Mouse (Mus musculus): ENCODE measurements around the gene Nexn. TPM values are rescaled to one million over a fixed set of nuclear protein-coding genes. Genes with fewer than 3 reads are reported as not detected.
A peak's percentile ranks its signal among the peaks of the same experiment; 100 is the strongest.

Gene Nexn
- polyA plus RNA-seq, 1 experiment from 2014 or later = 326 TPM

DNA sequence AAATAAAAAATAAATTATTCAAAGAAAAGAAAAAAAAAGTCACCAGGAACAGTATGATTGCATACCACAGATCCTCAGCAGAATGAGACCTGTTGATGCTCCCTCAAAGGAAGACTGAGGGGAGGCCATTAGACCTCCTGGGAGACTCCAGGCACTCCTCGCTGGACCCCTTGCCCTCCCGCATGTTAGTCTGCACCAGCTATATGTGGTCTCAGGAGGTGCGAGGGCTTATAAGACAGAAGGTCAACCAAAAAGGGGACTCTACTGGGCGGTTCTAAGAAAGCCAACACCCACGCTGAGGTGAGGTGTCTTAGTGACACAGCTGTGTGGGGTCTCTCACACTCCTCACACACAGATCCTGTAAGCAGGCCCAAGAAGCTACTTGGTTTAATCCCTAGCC is 29.7 kb upstream of the Nexn start:
- Histone ChIP-seq H3K27ac (no peak overlapping the region), H3K4me1 (replicated peaks) (peaks cover 12% of the 10 kb centered on the region), H3K9ac (no peak overlapping the region), H3K36me3 (peaks cover 17% of the 10 kb centered on the region; the same call in 1 of the 2 replicates), H3K4me3 (no peak overlapping the region), H3K27me3 (no peaks in the 10 kb centered on the region), H3K4me2 (no peak overlapping the region), H3K9me3 (replicated peaks) (no peaks in the 10 kb centered on the region)
- WGBS = 88% methylated on average over 5 of the region's 5 CpGs
- no peak for ATAC-seq (replicated peaks; ENCODE audit: insufficient number of reproducible peaks, insufficient read depth, low FRiP score, low read depth)

DNA sequence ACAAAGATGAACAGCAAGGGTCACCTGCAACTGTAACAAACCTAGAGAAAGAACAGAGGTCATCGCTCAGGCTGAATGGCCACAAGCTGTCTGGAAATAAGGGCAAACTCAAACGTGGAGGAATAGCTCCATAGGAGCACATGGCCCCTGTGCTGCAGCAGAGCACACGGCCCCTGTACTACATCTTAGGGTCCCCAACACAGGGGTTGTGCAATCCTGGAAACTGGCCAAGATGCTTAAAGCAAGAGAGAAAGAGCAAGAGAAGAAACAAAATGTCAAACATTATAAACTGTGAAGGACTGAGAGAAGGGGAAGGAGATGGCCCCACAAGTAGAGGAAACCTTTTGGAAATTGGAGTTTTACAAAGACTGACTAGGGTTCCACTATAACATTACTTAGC is 28.2 kb upstream of the Nexn start:
- Histone ChIP-seq H3K36me3 (peaks cover 18% of the 10 kb centered on the region; the same call in 1 of the 2 replicates), H3K4me1 (replicated peaks) (peaks cover 12% of the 10 kb centered on the region), H3K27ac (peak overlapping the region; percentile 76), H3K4me3 (no peak overlapping the region), H3K9me3 (replicated peaks) (no peaks in the 10 kb centered on the region), H3K27me3 (no peaks in the 10 kb centered on the region), H3K4me2 (no peak overlapping the region), H3K9ac (no peak overlapping the region)
- WGBS = 55% methylated on average over 3 of the region's 3 CpGs
- ATAC-seq (replicated peaks; ENCODE audit: insufficient number of reproducible peaks, insufficient read depth, low FRiP score, low read depth) = no peak

GRCm38 (mm10) chr3:152293530-152294181 is 27.5 kb upstream of the Nexn start:
- Histone ChIP-seq H3K4me1 (replicated peaks) (peaks cover 12% of the 10 kb centered on the region), H3K27me3 (no peaks in the 10 kb centered on the region), H3K9ac (no peak overlapping the region), H3K27ac (peak overlapping the region; percentile 76), H3K36me3 (peaks cover 18% of the 10 kb centered on the region; the same call in 1 of the 2 replicates), H3K4me2 (peak overlapping the region; percentile 8; the same call in 1 of the 2 replicates), H3K9me3 (replicated peaks) (no peaks in the 10 kb centered on the region), H3K4me3 (no peak overlapping the region)
- peak; percentile 67; the same call in 1 of the 2 replicates for ATAC-seq (replicated peaks; ENCODE audit: insufficient number of reproducible peaks, insufficient read depth, low FRiP score, low read depth)
- WGBS = 35% methylated on average over 13 of the region's 13 CpGs

DNA sequence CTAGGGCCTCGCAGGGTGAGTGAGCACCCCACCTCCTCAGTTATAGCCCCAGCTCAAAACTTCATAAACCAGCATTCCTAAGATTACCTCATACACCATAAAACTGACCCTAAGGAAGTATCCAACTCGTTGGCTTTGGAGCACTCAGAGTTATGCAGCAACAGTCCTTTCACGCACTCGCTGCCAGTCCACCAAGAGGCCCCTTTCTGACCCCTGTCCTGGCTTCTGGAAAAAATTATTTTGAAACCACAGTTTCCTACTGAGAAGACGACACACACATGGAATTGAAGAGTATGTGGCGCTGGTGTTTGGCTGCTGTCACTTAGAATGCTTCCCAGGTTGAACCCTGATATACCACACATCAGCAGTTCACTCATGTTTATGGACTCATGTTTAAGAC is 25.7 kb upstream of the Nexn start:
- no peak overlapping the region for H3K4me3 ChIP-seq
- no peaks in the 10 kb centered on the region for H3K9me3 ChIP-seq (replicated peaks)
- H3K36me3 ChIP-seq = peaks cover 23% of the 10 kb centered on the region; the same call in 1 of the 2 replicates
- no peak overlapping the region for H3K9ac ChIP-seq
- WGBS = 72% methylated on average over 6 of the region's 6 CpGs
- H3K4me2 ChIP-seq = no peak overlapping the region
- H3K27me3 ChIP-seq = no peaks in the 10 kb centered on the region
- H3K27ac ChIP-seq = no peak overlapping the region
- ATAC-seq (replicated peaks; ENCODE audit: insufficient number of reproducible peaks, insufficient read depth, low FRiP score, low read depth) = no peak
- H3K4me1 ChIP-seq (replicated peaks) = peaks cover 12% of the 10 kb centered on the region

DNA sequence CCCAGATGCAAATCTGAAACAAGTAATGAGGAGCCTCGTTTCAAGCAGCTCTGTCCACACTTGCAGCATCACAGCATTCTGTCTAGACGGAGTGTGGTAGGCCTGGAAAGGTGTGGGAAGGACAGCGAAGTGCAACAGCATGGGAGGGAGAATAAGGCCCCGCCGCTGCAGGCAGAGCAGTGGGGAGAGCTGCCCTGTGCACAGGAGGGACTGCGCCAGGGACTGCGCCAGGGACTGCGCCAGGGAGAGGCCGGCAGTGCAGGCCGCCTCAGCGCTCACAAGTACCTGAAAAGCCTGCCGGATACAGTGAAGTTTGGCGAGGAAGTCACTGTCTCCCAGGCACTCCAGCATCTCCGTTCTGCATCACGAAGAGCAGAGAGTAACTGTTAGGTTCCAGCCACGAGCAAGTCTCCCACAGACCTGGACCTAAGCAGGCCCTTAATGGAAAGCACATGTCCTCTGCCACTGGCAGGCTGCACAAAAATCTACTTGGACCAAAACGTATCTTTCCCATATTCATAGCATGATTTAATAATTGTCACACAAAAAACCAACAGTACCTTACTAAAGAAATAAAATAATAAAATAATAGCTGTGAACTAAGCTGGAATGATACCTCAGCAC is 24.1 kb upstream of the Nexn start:
- WGBS = 82% methylated on average over 17 of the region's 17 CpGs
- ATAC-seq (replicated peaks; ENCODE audit: insufficient number of reproducible peaks, insufficient read depth, low FRiP score, low read depth) = no peak
- no peaks in the 10 kb centered on the region for H3K9me3 ChIP-seq (replicated peaks)
- no peak overlapping the region for H3K4me3 ChIP-seq
- peaks cover 24% of the 10 kb centered on the region for H3K36me3 ChIP-seq
- H3K4me2 ChIP-seq = no peak overlapping the region
- H3K27ac ChIP-seq = no peak overlapping the region
- no peak overlapping the region for H3K9ac ChIP-seq
- no peaks in the 10 kb centered on the region for H3K27me3 ChIP-seq
- H3K4me1 ChIP-seq (replicated peaks) = peaks cover 12% of the 10 kb centered on the region

DNA sequence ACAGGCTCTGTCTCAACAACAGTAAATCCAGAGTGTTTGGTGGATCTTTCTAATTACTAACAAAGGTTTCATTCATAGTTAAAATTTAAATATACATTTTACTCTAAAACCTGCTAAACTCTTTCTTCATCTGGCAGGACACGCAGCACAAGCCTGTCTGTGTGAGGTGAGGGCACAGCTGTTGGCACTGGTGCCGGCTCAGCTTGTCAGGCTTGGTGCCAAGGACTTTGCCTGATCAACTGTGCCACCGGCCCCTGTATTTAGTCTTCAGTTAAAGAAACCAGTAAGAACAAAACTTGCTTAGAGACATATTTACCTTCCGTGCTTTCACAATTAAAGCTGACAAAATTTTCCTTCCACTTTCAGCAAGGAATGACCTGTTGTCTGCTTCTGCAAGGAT is 22.6 kb upstream of the Nexn start:
- Histone ChIP-seq H3K9ac (no peak overlapping the region), H3K36me3 (peaks cover 31% of the 10 kb centered on the region), H3K27ac (no peak overlapping the region), H3K4me3 (no peak overlapping the region), H3K27me3 (no peaks in the 10 kb centered on the region), H3K4me2 (no peak overlapping the region), H3K9me3 (replicated peaks) (no peaks in the 10 kb centered on the region), H3K4me1 (replicated peaks) (peaks cover 7% of the 10 kb centered on the region)
- WGBS = 75% methylated on average over 4 of the region's 4 CpGs
- no peak for ATAC-seq (replicated peaks; ENCODE audit: insufficient number of reproducible peaks, insufficient read depth, low FRiP score, low read depth)

DNA sequence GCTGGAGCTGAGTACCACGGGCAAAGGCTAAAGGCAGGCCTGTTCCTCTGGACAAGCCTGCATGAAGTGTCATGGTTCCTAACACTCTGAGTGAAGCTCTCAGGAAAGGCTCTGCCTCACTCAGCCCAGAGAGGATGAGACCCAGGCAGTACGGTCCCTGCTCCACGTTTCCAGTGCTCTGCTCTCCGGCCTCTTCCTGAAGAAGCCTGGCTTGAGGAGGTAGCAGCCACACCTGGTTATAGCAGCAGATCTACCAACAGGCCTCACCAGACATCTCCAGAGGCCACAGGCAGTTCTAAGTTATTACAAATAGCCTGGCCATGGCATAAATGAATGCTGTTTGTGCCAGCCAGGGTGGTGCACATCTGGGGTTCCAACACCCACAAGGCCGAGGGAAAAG is 22.1 kb upstream of the Nexn start:
- Histone ChIP-seq H3K4me2 (no peak overlapping the region), H3K9ac (no peak overlapping the region), H3K9me3 (replicated peaks) (no peaks in the 10 kb centered on the region), H3K27ac (no peak overlapping the region), H3K4me1 (replicated peaks) (peaks cover 3% of the 10 kb centered on the region), H3K4me3 (no peak overlapping the region), H3K27me3 (no peaks in the 10 kb centered on the region), H3K36me3 (peaks cover 31% of the 10 kb centered on the region)
- ATAC-seq (replicated peaks; ENCODE audit: insufficient number of reproducible peaks, insufficient read depth, low FRiP score, low read depth) = no peak
- WGBS = 83% methylated on average over 5 of the region's 5 CpGs

GRCm38 (mm10) chr3:152287810-152288209 is 21.7 kb upstream of the Nexn start:
- 79% methylated on average over 9 of the region's 9 CpGs for WGBS
- no peak for ATAC-seq (replicated peaks; ENCODE audit: insufficient number of reproducible peaks, insufficient read depth, low FRiP score, low read depth)
- Histone ChIP-seq H3K9me3 (replicated peaks) (no peaks in the 10 kb centered on the region), H3K36me3 (peaks cover 31% of the 10 kb centered on the region), H3K27ac (no peak overlapping the region), H3K4me2 (no peak overlapping the region), H3K27me3 (no peaks in the 10 kb centered on the region), H3K4me3 (no peak overlapping the region), H3K4me1 (replicated peaks) (no peaks in the 10 kb centered on the region), H3K9ac (no peak overlapping the region)

DNA sequence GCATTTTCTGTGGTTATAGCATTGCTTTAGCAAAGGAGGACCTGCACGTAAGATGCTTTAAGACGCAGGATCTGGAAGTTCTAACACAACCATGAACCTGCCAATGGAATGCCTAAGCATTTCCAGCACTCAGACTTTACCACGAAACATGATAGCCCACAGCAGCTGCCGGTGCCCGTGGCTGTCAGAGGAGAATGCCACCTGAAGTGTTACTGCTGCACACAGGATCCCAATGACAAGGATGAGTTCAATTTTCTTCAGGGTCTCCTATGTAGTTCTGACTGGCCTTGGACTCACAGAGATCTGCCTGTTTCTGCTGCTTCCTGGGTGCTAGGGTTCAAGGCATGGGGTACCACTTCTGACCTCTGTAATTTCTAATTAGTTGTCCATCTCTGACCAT is 18.6 kb upstream of the Nexn start:
- no peaks in the 10 kb centered on the region for H3K4me1 ChIP-seq (replicated peaks)
- H3K9ac ChIP-seq = no peak overlapping the region
- no peak overlapping the region for H3K4me3 ChIP-seq
- no peak for ATAC-seq (replicated peaks; ENCODE audit: insufficient number of reproducible peaks, insufficient read depth, low FRiP score, low read depth)
- no peak overlapping the region for H3K27ac ChIP-seq
- no peaks in the 10 kb centered on the region for H3K27me3 ChIP-seq
- no peaks in the 10 kb centered on the region for H3K9me3 ChIP-seq (replicated peaks)
- H3K4me2 ChIP-seq = no peak overlapping the region
- peaks cover 34% of the 10 kb centered on the region for H3K36me3 ChIP-seq
- 84% methylated on average over 5 of the region's 5 CpGs for WGBS

DNA sequence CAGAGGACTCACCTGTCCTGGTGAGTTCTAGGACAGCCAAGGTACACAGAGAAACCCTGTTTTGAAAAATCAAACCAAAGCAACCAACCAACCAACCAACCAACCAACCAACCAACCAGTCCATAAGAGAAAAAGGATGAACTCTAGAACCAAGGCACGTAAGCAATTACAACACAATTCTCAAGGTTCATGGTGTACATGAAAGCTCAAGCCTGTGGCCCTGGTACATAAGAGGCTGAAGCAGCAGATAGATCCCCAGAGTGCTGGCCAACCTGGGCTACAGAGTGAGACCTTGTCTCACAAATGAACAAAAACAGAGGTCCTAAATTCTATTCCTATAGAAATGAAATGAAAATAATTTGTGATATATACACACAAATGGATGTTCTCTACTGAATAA is 18.2 kb upstream of the Nexn start:
- Histone ChIP-seq H3K36me3 (peaks cover 34% of the 10 kb centered on the region), H3K4me3 (no peak overlapping the region)
- WGBS = 95% methylated on average over 1 of the region's 1 CpGs

GRCm38 (mm10) chr3:152282126-152282525 is 16.0 kb upstream of the Nexn start:
- Histone ChIP-seq H3K27me3 (no peaks in the 10 kb centered on the region), H3K27ac (no peak overlapping the region), H3K4me2 (no peak overlapping the region), H3K9ac (no peak overlapping the region), H3K4me1 (replicated peaks) (0 out of 2 replicates have a peak, but pooled peaks cover 3% of the 10 kb centered on the region), H3K36me3 (peaks cover 32% of the 10 kb centered on the region), H3K9me3 (replicated peaks) (no peaks in the 10 kb centered on the region), H3K4me3 (no peak overlapping the region)
- whole genome bisulfite sequencing = 43% methylated on average over 3 of the region's 3 CpGs
- ATAC-seq (replicated peaks; ENCODE audit: insufficient number of reproducible peaks, insufficient read depth, low FRiP score, low read depth) = no peak

More for the DNA sequence above, 18.2 kb upstream of the Nexn start:
- H3K27ac ChIP-seq = no peak overlapping the region
- no peak for ATAC-seq (replicated peaks; ENCODE audit: insufficient number of reproducible peaks, insufficient read depth, low FRiP score, low read depth)
- no peak overlapping the region for H3K4me2 ChIP-seq
- H3K27me3 ChIP-seq = no peaks in the 10 kb centered on the region
- H3K9ac ChIP-seq = no peak overlapping the region
- H3K9me3 ChIP-seq (replicated peaks) = no peaks in the 10 kb centered on the region
- H3K4me1 ChIP-seq (replicated peaks) = no peaks in the 10 kb centered on the region

DNA sequence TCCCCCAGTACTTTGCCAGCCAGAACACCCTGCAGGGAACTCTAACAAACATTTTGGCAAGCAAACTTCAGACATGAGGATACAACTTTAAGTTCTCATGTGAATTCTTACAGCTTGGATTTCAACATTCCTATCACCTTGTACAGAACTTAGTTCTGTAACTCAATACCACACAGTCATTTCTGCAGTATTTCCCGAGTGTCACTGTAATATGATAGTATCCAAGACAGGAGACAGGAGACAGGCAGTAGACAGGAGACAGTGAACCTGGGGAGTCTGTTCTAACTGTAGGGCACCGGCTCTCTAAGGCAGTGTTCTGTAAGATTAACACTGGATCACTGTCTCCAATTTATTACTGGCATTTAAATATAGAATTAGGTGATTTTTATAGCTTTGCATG is 12.3 kb upstream of the Nexn start:
- peak overlapping the region; percentile 37 for H3K27ac ChIP-seq
- 43% methylated on average over 2 of the region's 2 CpGs for WGBS
- peaks cover 16% of the 10 kb centered on the region for H3K36me3 ChIP-seq
- peaks cover 5% of the 10 kb centered on the region for H3K4me1 ChIP-seq (replicated peaks)
- no peak overlapping the region for H3K9ac ChIP-seq
- no peak for ATAC-seq (replicated peaks; ENCODE audit: insufficient number of reproducible peaks, insufficient read depth, low FRiP score, low read depth)
- no peaks in the 10 kb centered on the region for H3K9me3 ChIP-seq (replicated peaks)
- H3K27me3 ChIP-seq = no peaks in the 10 kb centered on the region
- no peak overlapping the region for H3K4me2 ChIP-seq
- H3K4me3 ChIP-seq = no peak overlapping the region

Measured in heart, embryonic 15.5 days (tissue).